Mouse (Mus musculus): ENCODE results near the gene Pcgf6.
A peak's percentile ranks its signal among the peaks of the same experiment; 100 is the strongest.
"Not testable (repeated sequence)": the region's sequence is repeated elsewhere in the genome, so short reads cannot be mapped to it uniquely, and the experiment has no call there.

The Pcgf6 gene

GRCm38 (mm10) chr19:47024954-47025353 is 25.8 kb downstream of the Pcgf6 start:
- no peak for DNase-seq

GRCm38 (mm10) chr19:47023546-47023945 is 27.2 kb downstream of the Pcgf6 start:
- DNase-seq: no peak

- no peak for DNase-seq
These were observed 28.0 kb downstream of the Pcgf6 start for GRCm38 (mm10) chr19:47022709-47023108.

- no peak for DNase-seq
These were observed 31.4 kb downstream of the Pcgf6 start for GRCm38 (mm10) chr19:47019326-47019725.

GRCm38 (mm10) chr19:47018330-47018729 is 32.4 kb downstream of the Pcgf6 start:
- DNase-seq: no peak

- no peak for DNase-seq
These were observed 32.9 kb downstream of the Pcgf6 start for GRCm38 (mm10) chr19:47017831-47018230.

- DNase-seq: peak; percentile 48 to 59
These were observed 34.2 kb downstream of the Pcgf6 start for GRCm38 (mm10) chr19:47016487-47016886.

- no peak for DNase-seq
These were observed 34.7 kb downstream of the Pcgf6 start for GRCm38 (mm10) chr19:47015965-47016364.

- no peak for DNase-seq
These were observed 35.3 kb downstream of the Pcgf6 start for GRCm38 (mm10) chr19:47015396-47015795.

- DNase-seq: peak; percentile 8 to 28
These were observed 36.0 kb downstream of the Pcgf6 start, which contains the start of the genes Ina and Nt5c2 for GRCm38 (mm10) chr19:47014447-47015381. TSS of gene Ina (plus strand) at chr19:47014698. TSS of gene Nt5c2 (minus strand) at chr19:47015153.

GRCm38 (mm10) chr19:47014159-47014446 is 36.6 kb downstream of the Pcgf6 start:
- no peak for DNase-seq

GRCm38 (mm10) chr19:47013340-47014158 is 37.2 kb downstream of the Pcgf6 start:
- no peak for DNase-seq

- no peak for DNase-seq
These were observed 38.1 kb downstream of the Pcgf6 start for GRCm38 (mm10) chr19:47012521-47013130.

- no peak for DNase-seq
These were observed 40.8 kb downstream of the Pcgf6 start for GRCm38 (mm10) chr19:47009943-47010342.

GRCm38 (mm10) chr19:47009420-47009819 is 41.3 kb downstream of the Pcgf6 start:
- no peak for DNase-seq

GRCm38 (mm10) chr19:47006321-47006720 is 44.4 kb downstream of the Pcgf6 start:
- DNase-seq: peak in 1 of 2 experiments; percentile 18

GRCm38 (mm10) chr19:47005873-47006272 is 44.8 kb downstream of the Pcgf6 start:
- no peak for DNase-seq

GRCm38 (mm10) chr19:47003742-47004511 is 46.8 kb downstream of the Pcgf6 start:
- no peak for DNase-seq

- DNase-seq: not testable (repeated sequence)
These were observed 50.3 kb downstream of the Pcgf6 start for GRCm38 (mm10) chr19:47000357-47000756.

GRCm38 (mm10) chr19:46999753-47000152 is 51.0 kb downstream of the Pcgf6 start:
- no peak for DNase-seq

GRCm38 (mm10) chr19:46998953-46999352 is 51.8 kb downstream of the Pcgf6 start:
- DNase-seq: no peak

GRCm38 (mm10) chr19:46998168-46998870 is 52.4 kb downstream of the Pcgf6 start:
- DNase-seq: no peak
